Mouse (Mus musculus): ENCODE data around the gene Nrde2.

DNA sequence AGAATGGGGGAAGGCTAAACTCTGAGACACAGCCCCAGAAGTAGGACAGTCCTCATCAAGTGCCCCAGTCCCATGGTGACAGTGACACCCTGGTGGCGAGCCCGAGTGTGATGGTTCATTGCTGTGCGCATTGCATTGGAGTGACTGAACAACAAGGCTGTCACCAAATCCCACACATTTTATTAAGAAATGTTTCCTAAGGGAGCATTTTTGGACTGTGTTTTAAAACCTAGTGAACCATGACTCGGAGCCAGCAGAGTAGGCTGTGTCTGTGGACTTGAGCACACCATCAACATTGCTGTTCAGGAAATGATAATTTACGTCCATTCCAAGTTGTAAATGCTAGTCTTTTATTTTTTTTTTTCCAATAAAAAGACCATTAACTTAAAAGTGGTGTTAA lies 47.5 kb upstream of the Nrde2 start:
- TF ChIP-seq POLR2A (IDR thresholded peaks at IDR 0.05; ENCODE audit: control insufficient read depth, low read depth, low read length) (no peak), CTCF (IDR thresholded peaks at IDR 0.05; ENCODE audit: control insufficient read depth, insufficient read depth, insufficient replicate concordance, low read depth, low read length) (no peak)

Data from testis, adult 2 months (tissue).